Mouse (Mus musculus) neural tube, embryonic 15.5 days (tissue): ENCODE measurements around the gene Bcat1. TPM values are rescaled to one million over a fixed set of nuclear protein-coding genes. Genes with fewer than 3 reads are reported as not detected.

Experiments used
- ATAC-seq: fragments of 200-750 bp; cut with Nextera tagmentation; 2 replicates; pipeline ENCODE4 v1.8.0; 2017; ENCODE audit warnings: mild to moderate bottlenecking, moderate TSS enrichment, moderate library complexity; ENCODE audit not compliant: low FRiP score
- H3K27ac ChIP-seq: fragments of 300-500 bp; sonication (generic); replicated peaks from 2 replicates; pipeline ENCODE4 v1.5.1; 2015; ENCODE audit warnings: mild to moderate bottlenecking, inconsistent platforms
- H3K27me3 ChIP-seq: fragments of 300-500 bp; sonication (generic); replicated peaks from 2 replicates; pipeline ENCODE4 v1.6.1; 2015; ENCODE audit warnings: inconsistent platforms
- H3K36me3 ChIP-seq: fragments of 300-500 bp; sonication (generic); 2 replicates; pipeline ENCODE4 v1.6.1; 2015; ENCODE audit warnings: inconsistent platforms
- H3K4me1 ChIP-seq: fragments of 300-500 bp; sonication (generic); 2 replicates; pipeline ENCODE4 v1.6.1; 2015; ENCODE audit warnings: inconsistent platforms
- H3K4me2 ChIP-seq: fragments of 300-500 bp; sonication (generic); 2 replicates; pipeline ENCODE4 v1.6.1; 2015; ENCODE audit warnings: inconsistent platforms, mild to moderate bottlenecking, moderate library complexity
- H3K4me3 ChIP-seq: fragments of 300-500 bp; sonication (generic); replicated peaks from 2 replicates; pipeline ENCODE4 v1.5.1; 2015; ENCODE audit warnings: mild to moderate bottlenecking, inconsistent platforms
- H3K9ac ChIP-seq: fragments of 300-500 bp; sonication (generic); replicated peaks from 2 replicates; pipeline ENCODE4 v1.6.1; 2015; ENCODE audit warnings: mild to moderate bottlenecking, inconsistent platforms
- H3K9me3 ChIP-seq: fragments of 300-500 bp; sonication (generic); replicated peaks from 2 replicates; pipeline ENCODE4 v1.6.1; 2016; ENCODE audit warnings: inconsistent platforms
- WGBS: fragments of 180-500 bp; shearing (Covaris S2); methylation state at CpG from one replicate; pipeline ENCODE4 v1.1.7; 2015; ENCODE audit warnings: mixed read lengths; 5-methylcytosine and 5-hydroxymethylcytosine counted together
- polyA plus RNA-seq: library from polyadenylated mRNA; unstranded; fragments of >200 nt; fragmentation: Nextera tagmentation; extraction: Ambion mirVana; gene quantifications from 2 replicates; pipeline ENCODE4 v1.2.1, GENCODE M21; 2015

Gene Bcat1
- polyA plus RNA-seq, 1 experiment from 2014 or later = 116 TPM

GRCm38 (mm10) chr6:144992111-144992510, 83.9 kb downstream of the Bcat1 start:
- Histone ChIP-seq H3K4me1 (peaks cover 2% of the 10 kb centered on the region; the same call in 1 of the 2 replicates), H3K27ac (no peak overlapping the region), H3K4me3 (no peak overlapping the region), H3K9ac (no peak overlapping the region), H3K27me3 (no peaks in the 10 kb centered on the region), H3K4me2 (no peak overlapping the region), H3K9me3 (no peaks in the 10 kb centered on the region), H3K36me3 (peaks cover 4% of the 10 kb centered on the region; the same call in 1 of the 2 replicates)
- no peak for ATAC-seq
- 65% methylated on average over 3 of the region's 3 CpGs for WGBS

- Histone ChIP-seq H3K4me2 (no peak overlapping the region), H3K27ac (no peak overlapping the region), H3K4me1 (peaks cover 3% of the 10 kb centered on the region; the same call in 1 of the 2 replicates), H3K9ac (no peak overlapping the region), H3K4me3 (no peak overlapping the region), H3K9me3 (no peaks in the 10 kb centered on the region), H3K36me3 (peaks cover 2% of the 10 kb centered on the region; the same call in 1 of the 2 replicates), H3K27me3 (no peaks in the 10 kb centered on the region)
- 88% methylated on average over 4 of the region's 4 CpGs for WGBS
- no peak for ATAC-seq
Observed at GRCm38 (mm10) chr6:144989193-144989592, 86.8 kb downstream of the Bcat1 start.

- H3K4me2 ChIP-seq = no peak overlapping the region
- H3K27me3 ChIP-seq = no peaks in the 10 kb centered on the region
- no peak overlapping the region for H3K27ac ChIP-seq
- WGBS = 84% methylated on average over 6 of the region's 6 CpGs
- H3K4me1 ChIP-seq = peaks cover 3% of the 10 kb centered on the region; the same call in 1 of the 2 replicates
- ATAC-seq = no peak
- no peak overlapping the region for H3K4me3 ChIP-seq
- no peaks in the 10 kb centered on the region for H3K36me3 ChIP-seq
- no peaks in the 10 kb centered on the region for H3K9me3 ChIP-seq
- no peak overlapping the region for H3K9ac ChIP-seq
Observed at GRCm38 (mm10) chr6:144987676-144988075, 88.3 kb downstream of the Bcat1 start.

GRCm38 (mm10) chr6:144987216-144987615, 88.8 kb downstream of the Bcat1 start:
- ATAC-seq = no peak
- no peaks in the 10 kb centered on the region for H3K9me3 ChIP-seq
- no peaks in the 10 kb centered on the region for H3K36me3 ChIP-seq
- H3K4me2 ChIP-seq = no peak overlapping the region
- 81% methylated on average over 7 of the region's 7 CpGs for WGBS
- H3K27me3 ChIP-seq = no peaks in the 10 kb centered on the region
- H3K9ac ChIP-seq = no peak overlapping the region
- H3K27ac ChIP-seq = no peak overlapping the region
- H3K4me3 ChIP-seq = no peak overlapping the region
- peaks cover 3% of the 10 kb centered on the region; the same call in 1 of the 2 replicates for H3K4me1 ChIP-seq

GRCm38 (mm10) chr6:144984221-144984620, 91.8 kb downstream of the Bcat1 start:
- H3K9ac ChIP-seq = no peak overlapping the region
- H3K27me3 ChIP-seq = no peaks in the 10 kb centered on the region
- peaks cover 3% of the 10 kb centered on the region; the same call in 1 of the 2 replicates for H3K4me1 ChIP-seq
- H3K9me3 ChIP-seq = no peaks in the 10 kb centered on the region
- no peak for ATAC-seq
- no peak overlapping the region for H3K4me3 ChIP-seq
- H3K27ac ChIP-seq = no peak overlapping the region
- H3K4me2 ChIP-seq = no peak overlapping the region
- H3K36me3 ChIP-seq = no peaks in the 10 kb centered on the region
- 97% methylated on average over 8 of the region's 8 CpGs for WGBS

- Histone ChIP-seq H3K36me3 (no peaks in the 10 kb centered on the region), H3K4me3 (no peak overlapping the region), H3K4me1 (0 out of 2 replicates have a peak, but pooled peaks cover under 1% of the 10 kb centered on the region), H3K27ac (no peak overlapping the region), H3K9ac (no peak overlapping the region), H3K4me2 (no peak overlapping the region), H3K9me3 (no peaks in the 10 kb centered on the region), H3K27me3 (no peaks in the 10 kb centered on the region)
- ATAC-seq = no peak
- 79% methylated on average over 3 of the region's 3 CpGs for WGBS
Observed at GRCm38 (mm10) chr6:144982093-144982492, 93.9 kb downstream of the Bcat1 start.

GRCm38 (mm10) chr6:144972351-144972750, 103.6 kb downstream of the Bcat1 start:
- Histone ChIP-seq H3K4me1 (no peaks in the 10 kb centered on the region), H3K27ac (no peak overlapping the region), H3K4me2 (no peak overlapping the region), H3K9ac (no peak overlapping the region), H3K36me3 (no peaks in the 10 kb centered on the region), H3K27me3 (no peaks in the 10 kb centered on the region), H3K4me3 (no peak overlapping the region), H3K9me3 (0 out of 2 replicates have a peak, but pooled peaks cover 4% of the 10 kb centered on the region)
- WGBS = 92% methylated on average over 8 of the region's 8 CpGs
- ATAC-seq = no peak

GRCm38 (mm10) chr6:144970900-144971299, 105.1 kb downstream of the Bcat1 start:
- no peaks in the 10 kb centered on the region for H3K36me3 ChIP-seq

GRCm38 (mm10) chr6:144967536-144967935, 108.4 kb downstream of the Bcat1 start:
- Histone ChIP-seq H3K9ac (no peak overlapping the region), H3K4me1 (0 out of 2 replicates have a peak, but pooled peaks cover 3% of the 10 kb centered on the region), H3K27me3 (0 out of 2 replicates have a peak, but pooled peaks cover 3% of the 10 kb centered on the region), H3K36me3 (no peaks in the 10 kb centered on the region), H3K4me3 (no peak overlapping the region), H3K27ac (no peak overlapping the region), H3K9me3 (no peaks in the 10 kb centered on the region), H3K4me2 (no peak overlapping the region)
- ATAC-seq = no peak
- WGBS = 57% methylated on average over 6 of the region's 6 CpGs

More at GRCm38 (mm10) chr6:144970900-144971299, 105.1 kb downstream of the Bcat1 start:
- H3K27ac ChIP-seq = no peak overlapping the region
- H3K4me3 ChIP-seq = no peak overlapping the region
- no peak for ATAC-seq
- 81% methylated on average over 4 of the region's 4 CpGs for WGBS
- no peaks in the 10 kb centered on the region for H3K4me1 ChIP-seq
- no peak overlapping the region for H3K4me2 ChIP-seq
- no peak overlapping the region for H3K9ac ChIP-seq
- 0 out of 2 replicates have a peak, but pooled peaks cover 4% of the 10 kb centered on the region for H3K9me3 ChIP-seq
- no peaks in the 10 kb centered on the region for H3K27me3 ChIP-seq

- no peak for ATAC-seq
- Histone ChIP-seq H3K27ac (no peak overlapping the region), H3K9me3 (no peaks in the 10 kb centered on the region), H3K36me3 (no peaks in the 10 kb centered on the region), H3K4me1 (peaks cover 10% of the 10 kb centered on the region), H3K27me3 (0 out of 2 replicates have a peak, but pooled peaks cover 3% of the 10 kb centered on the region), H3K4me3 (no peak overlapping the region), H3K9ac (no peak overlapping the region), H3K4me2 (no peak overlapping the region)
- 75% methylated on average over 4 of the region's 4 CpGs for WGBS
Observed at GRCm38 (mm10) chr6:144964205-144964604, 111.8 kb downstream of the Bcat1 start.

GRCm38 (mm10) chr6:144963156-144963555, 112.8 kb downstream of the Bcat1 start:
- H3K36me3 ChIP-seq = no peaks in the 10 kb centered on the region
- 0 out of 2 replicates have a peak, but pooled peaks cover 3% of the 10 kb centered on the region for H3K27me3 ChIP-seq
- no peak overlapping the region for H3K4me3 ChIP-seq
- ATAC-seq = no peak
- H3K4me2 ChIP-seq = no peak overlapping the region
- H3K27ac ChIP-seq = no peak overlapping the region
- peaks cover 10% of the 10 kb centered on the region for H3K4me1 ChIP-seq
- WGBS = 87% methylated on average over 8 of the region's 8 CpGs
- no peaks in the 10 kb centered on the region for H3K9me3 ChIP-seq
- no peak overlapping the region for H3K9ac ChIP-seq

- H3K4me1 ChIP-seq = peaks cover 10% of the 10 kb centered on the region
- H3K4me3 ChIP-seq = peak overlapping the region; percentile 15; the same call in 1 of the 2 replicates
- H3K9me3 ChIP-seq = no peaks in the 10 kb centered on the region
- H3K27ac ChIP-seq = no peak overlapping the region
- 59% methylated on average over 4 of the region's 4 CpGs for WGBS
- peak overlapping the region; percentile 48 for H3K4me2 ChIP-seq
- 0 out of 2 replicates have a peak, but pooled peaks cover 3% of the 10 kb centered on the region for H3K27me3 ChIP-seq
- ATAC-seq = peak; percentile 55; the same call in 1 of the 2 replicates
- no peaks in the 10 kb centered on the region for H3K36me3 ChIP-seq
- no peak overlapping the region for H3K9ac ChIP-seq
Observed at GRCm38 (mm10) chr6:144962013-144962354, 114.0 kb downstream of the Bcat1 start.
